Mouse (Mus musculus): ENCODE measurements around the gene Mybpc1. TPM values are rescaled to one million over a fixed set of nuclear protein-coding genes. Genes with fewer than 3 reads are reported as not detected.

The Mybpc1 gene
- polyA plus RNA-seq (2015; fragmentation: Nextera tagmentation; extraction: Ambion mirVana), result 8.0 and 11.4 TPM in 2 replicates

- H3K4me2 ChIP-seq, result no peak within 1 kb of the TSS
Observed at GRCm38 (mm10) chr10:88604943-88605342, at the start of gene Mybpc1. Mybpc1 (minus strand) TSS chr10:88605152.

GRCm38 (mm10) chr10:88645448-88645847, 40.5 kb upstream of the Mybpc1 start:
- Histone ChIP-seq H3K36me3 (replicated peaks) (no peaks in the 10 kb centered on the region), H3K9me3 (replicated peaks) (no peaks in the 10 kb centered on the region), H3K4me3 (replicated peaks) (no peak overlapping the region), H3K27ac (replicated peaks) (no peak overlapping the region), H3K4me1 (replicated peaks) (no peaks in the 10 kb centered on the region), H3K27me3 (no peaks in the 10 kb centered on the region), H3K9ac (no peak overlapping the region), H3K4me2 (no peak overlapping the region)
- WGBS (ENCODE audit: insufficient replicate concordance), result 35% methylated on average over 5 of the region's 5 CpGs
- ATAC-seq (ENCODE audit: insufficient read depth), result no peak

More at GRCm38 (mm10) chr10:88604943-88605342, at the start of gene Mybpc1:
- ATAC-seq (ENCODE audit: insufficient read depth), result no peak
- no peaks in the 10 kb centered on the region for H3K27me3 ChIP-seq
- 42% methylated on average over 16 of the region's 16 CpGs for WGBS (ENCODE audit: insufficient replicate concordance)
- no peak within 1 kb of the TSS for H3K9ac ChIP-seq
- H3K4me3 ChIP-seq (replicated peaks), result no peak within 1 kb of the TSS
- no peaks in the 10 kb centered on the region for H3K9me3 ChIP-seq (replicated peaks)
- H3K27ac ChIP-seq (replicated peaks), result no peak within 1 kb of the TSS
- H3K36me3 ChIP-seq (replicated peaks), result no peaks in the 10 kb centered on the region
- no peaks in the 10 kb centered on the region for H3K4me1 ChIP-seq (replicated peaks)

- Histone ChIP-seq H3K4me2 (no peak overlapping the region), H3K9ac (no peak overlapping the region), H3K4me1 (replicated peaks) (no peaks in the 10 kb centered on the region), H3K36me3 (replicated peaks) (no peaks in the 10 kb centered on the region), H3K27ac (replicated peaks) (no peak overlapping the region), H3K9me3 (replicated peaks) (no peaks in the 10 kb centered on the region), H3K4me3 (replicated peaks) (no peak overlapping the region), H3K27me3 (no peaks in the 10 kb centered on the region)
- no peak for ATAC-seq (ENCODE audit: insufficient read depth)
- 55% methylated on average over 10 of the region's 10 CpGs for WGBS (ENCODE audit: insufficient replicate concordance)
Observed at GRCm38 (mm10) chr10:88631330-88631953, 26.5 kb upstream of the Mybpc1 start.

- Histone ChIP-seq H3K27ac (replicated peaks) (no peak overlapping the region), H3K4me2 (no peak overlapping the region), H3K36me3 (replicated peaks) (no peaks in the 10 kb centered on the region), H3K9me3 (replicated peaks) (no peaks in the 10 kb centered on the region), H3K27me3 (no peaks in the 10 kb centered on the region), H3K4me3 (replicated peaks) (no peak overlapping the region), H3K4me1 (replicated peaks) (no peaks in the 10 kb centered on the region), H3K9ac (no peak overlapping the region)
- WGBS (ENCODE audit: insufficient replicate concordance), result 53% methylated on average over 2 of the region's 2 CpGs
- ATAC-seq (ENCODE audit: insufficient read depth), result no peak
Observed at GRCm38 (mm10) chr10:88630663-88631329, 25.8 kb upstream of the Mybpc1 start.

- Histone ChIP-seq H3K4me1 (replicated peaks) (no peaks in the 10 kb centered on the region), H3K27me3 (no peaks in the 10 kb centered on the region), H3K9me3 (replicated peaks) (no peaks in the 10 kb centered on the region), H3K36me3 (replicated peaks) (no peaks in the 10 kb centered on the region), H3K4me2 (no peak overlapping the region), H3K4me3 (replicated peaks) (no peak overlapping the region), H3K27ac (replicated peaks) (no peak overlapping the region), H3K9ac (no peak overlapping the region)
- no peak for ATAC-seq (ENCODE audit: insufficient read depth)
- 77% methylated on average over 4 of the region's 4 CpGs for WGBS (ENCODE audit: insufficient replicate concordance)
Observed at GRCm38 (mm10) chr10:88627052-88627451, 22.1 kb upstream of the Mybpc1 start.

GRCm38 (mm10) chr10:88626176-88626575, 21.2 kb upstream of the Mybpc1 start:
- Histone ChIP-seq H3K9me3 (replicated peaks) (no peaks in the 10 kb centered on the region), H3K9ac (no peak overlapping the region), H3K4me2 (no peak overlapping the region), H3K36me3 (replicated peaks) (no peaks in the 10 kb centered on the region), H3K4me3 (replicated peaks) (no peak overlapping the region), H3K27ac (replicated peaks) (no peak overlapping the region), H3K27me3 (no peaks in the 10 kb centered on the region), H3K4me1 (replicated peaks) (no peaks in the 10 kb centered on the region)
- no peak for ATAC-seq (ENCODE audit: insufficient read depth)
- WGBS (ENCODE audit: insufficient replicate concordance), result 55% methylated on average over 3 of the region's 3 CpGs

- no peak for ATAC-seq (ENCODE audit: insufficient read depth)
- no peaks in the 10 kb centered on the region for H3K36me3 ChIP-seq (replicated peaks)
- WGBS (ENCODE audit: insufficient replicate concordance), result 76% methylated on average over 11 of the region's 11 CpGs
- H3K4me2 ChIP-seq, result no peak overlapping the region
- H3K4me1 ChIP-seq (replicated peaks), result no peaks in the 10 kb centered on the region
- no peaks in the 10 kb centered on the region for H3K27me3 ChIP-seq
- H3K9ac ChIP-seq, result no peak overlapping the region
- no peaks in the 10 kb centered on the region for H3K9me3 ChIP-seq (replicated peaks)
- no peak overlapping the region for H3K27ac ChIP-seq (replicated peaks)
- H3K4me3 ChIP-seq (replicated peaks), result no peak overlapping the region
Observed at GRCm38 (mm10) chr10:88624300-88624699, 19.3 kb upstream of the Mybpc1 start.

- Histone ChIP-seq H3K4me3 (replicated peaks) (no peak overlapping the region), H3K4me1 (replicated peaks) (no peaks in the 10 kb centered on the region), H3K27ac (replicated peaks) (no peak overlapping the region), H3K36me3 (replicated peaks) (no peaks in the 10 kb centered on the region), H3K9me3 (replicated peaks) (no peaks in the 10 kb centered on the region), H3K27me3 (no peaks in the 10 kb centered on the region), H3K4me2 (no peak overlapping the region), H3K9ac (no peak overlapping the region)
- WGBS (ENCODE audit: insufficient replicate concordance), result 67% methylated on average over 16 of the region's 16 CpGs
- ATAC-seq (ENCODE audit: insufficient read depth), result no peak
Observed at GRCm38 (mm10) chr10:88622624-88623023, 17.7 kb upstream of the Mybpc1 start.

GRCm38 (mm10) chr10:88620809-88621208, 15.9 kb upstream of the Mybpc1 start:
- Histone ChIP-seq H3K27ac (replicated peaks) (no peak overlapping the region), H3K4me3 (replicated peaks) (no peak overlapping the region), H3K9me3 (replicated peaks) (no peaks in the 10 kb centered on the region), H3K36me3 (replicated peaks) (no peaks in the 10 kb centered on the region), H3K4me2 (no peak overlapping the region), H3K9ac (no peak overlapping the region), H3K27me3 (no peaks in the 10 kb centered on the region), H3K4me1 (replicated peaks) (no peaks in the 10 kb centered on the region)
- ATAC-seq (ENCODE audit: insufficient read depth), result no peak
- WGBS (ENCODE audit: insufficient replicate concordance), result 66% methylated on average over 3 of the region's 3 CpGs

GRCm38 (mm10) chr10:88613051-88613450, 8.1 kb upstream of the Mybpc1 start:
- no peak for ATAC-seq (ENCODE audit: insufficient read depth)
- Histone ChIP-seq H3K4me1 (replicated peaks) (no peaks in the 10 kb centered on the region), H3K4me2 (no peak overlapping the region), H3K27ac (replicated peaks) (no peak overlapping the region), H3K36me3 (replicated peaks) (no peaks in the 10 kb centered on the region), H3K27me3 (no peaks in the 10 kb centered on the region), H3K9me3 (replicated peaks) (no peaks in the 10 kb centered on the region), H3K4me3 (replicated peaks) (no peak overlapping the region), H3K9ac (no peak overlapping the region)
- WGBS (ENCODE audit: insufficient replicate concordance), result 73% methylated on average over 11 of the region's 11 CpGs

GRCm38 (mm10) chr10:88606686-88607085, 1.7 kb upstream of the Mybpc1 start:
- no peak for ATAC-seq (ENCODE audit: insufficient read depth)
- Histone ChIP-seq H3K4me1 (replicated peaks) (no peaks in the 10 kb centered on the region), H3K27me3 (no peaks in the 10 kb centered on the region), H3K36me3 (replicated peaks) (no peaks in the 10 kb centered on the region), H3K9me3 (replicated peaks) (no peaks in the 10 kb centered on the region), H3K9ac (no peak overlapping the region), H3K4me3 (replicated peaks) (no peak overlapping the region), H3K4me2 (no peak overlapping the region), H3K27ac (replicated peaks) (no peak overlapping the region)
- 53% methylated on average over 7 of the region's 7 CpGs for WGBS (ENCODE audit: insufficient replicate concordance)
